Mouse (Mus musculus): ENCODE measurements around the gene Tmprss6. TPM values are rescaled to one million over a fixed set of nuclear protein-coding genes. Genes with fewer than 3 reads are reported as not detected.

Tmprss6 gene
- polyA plus RNA-seq, 1 experiment from 2014 or later = 0.06 TPM

- H3K27me3 ChIP-seq (ENCODE audit: low read depth, poor library complexity, severe bottlenecking) = no peaks in the 10 kb centered on the region
- peaks cover 30% of the 10 kb centered on the region for H3K4me1 ChIP-seq
- DNase-seq (ENCODE audit: low spot score) = no peak
- no peaks in the 10 kb centered on the region for H3K9me3 ChIP-seq (replicated peaks)
- WGBS = 80% methylated on average over 4 of the region's 4 CpGs
- no peak overlapping the region for H3K27ac ChIP-seq
- H3K4me3 ChIP-seq = no peak overlapping the region
- H3K36me3 ChIP-seq = no peaks in the 10 kb centered on the region
Measured at GRCm38 (mm10) chr15:78401921-78402320, 66.5 kb downstream of the Tmprss6 start.

- H3K4me1 ChIP-seq = peaks cover 25% of the 10 kb centered on the region
- H3K36me3 ChIP-seq = no peaks in the 10 kb centered on the region
- no peak overlapping the region for H3K27ac ChIP-seq
- DNase-seq (ENCODE audit: low spot score) = no peak
- no peaks in the 10 kb centered on the region for H3K9me3 ChIP-seq (replicated peaks)
- WGBS = 84% methylated on average over 6 of the region's 6 CpGs
- no peaks in the 10 kb centered on the region for H3K27me3 ChIP-seq (ENCODE audit: low read depth, poor library complexity, severe bottlenecking)
- H3K4me3 ChIP-seq = no peak overlapping the region
Measured at GRCm38 (mm10) chr15:78401345-78401744, 67.1 kb downstream of the Tmprss6 start.

- DNase-seq (ENCODE audit: low spot score) = no peak
- 87% methylated on average over 8 of the region's 8 CpGs for WGBS
- no peaks in the 10 kb centered on the region for H3K4me1 ChIP-seq
- H3K36me3 ChIP-seq = no peaks in the 10 kb centered on the region
- no peaks in the 10 kb centered on the region for H3K9me3 ChIP-seq (replicated peaks)
- H3K27ac ChIP-seq = no peak within 1 kb of the TSS
- H3K4me3 ChIP-seq = no peak within 1 kb of the TSS
- H3K27me3 ChIP-seq (ENCODE audit: low read depth, poor library complexity, severe bottlenecking) = no peaks in the 10 kb centered on the region
Measured at GRCm38 (mm10) chr15:78395478-78395962, 72.9 kb downstream of the Tmprss6 start, which contains the start of gene Tex33. Gene Tex33, minus strand, starts transcription at chr15:78395912.

GRCm38 (mm10) chr15:78390855-78391254 is 77.6 kb downstream of the Tmprss6 start:
- H3K4me3 ChIP-seq = no peak overlapping the region
- no peaks in the 10 kb centered on the region for H3K4me1 ChIP-seq
- no peaks in the 10 kb centered on the region for H3K9me3 ChIP-seq (replicated peaks)
- no peak overlapping the region for H3K27ac ChIP-seq
- WGBS = 86% methylated on average over 3 of the region's 3 CpGs
- DNase-seq (ENCODE audit: low spot score) = no peak
- H3K36me3 ChIP-seq = no peaks in the 10 kb centered on the region
- H3K27me3 ChIP-seq (ENCODE audit: low read depth, poor library complexity, severe bottlenecking) = no peaks in the 10 kb centered on the region

Other genes with a start within 250 kb of the Tmprss6 start
- 4.3 and 5.3 TPM in 2 replicates for gene Ncf4, start 223.8 kb downstream of the Tmprss6 start, polyA plus RNA-seq (2016; fragmentation: Nextera tagmentation; extraction: Ambion mirVana)
- gene Csf2rb2, start 162.9 kb downstream of the Tmprss6 start, polyA plus RNA-seq (2016; fragmentation: Nextera tagmentation; extraction: Ambion mirVana) = 0.40 and 0.45 TPM in 2 replicates
- gene Csf2rb, start 142.9 kb downstream of the Tmprss6 start, polyA plus RNA-seq (2016; fragmentation: Nextera tagmentation; extraction: Ambion mirVana) = 1.5 and 3.3 TPM in 2 replicates
- gene Tex33, start 72.7 kb downstream of the Tmprss6 start, polyA plus RNA-seq (2016; fragmentation: Nextera tagmentation; extraction: Ambion mirVana) = not detected in 2 replicates
- 8.1 and 8.5 TPM in 2 replicates for gene Tst, start 62.7 kb downstream of the Tmprss6 start, polyA plus RNA-seq (2016; fragmentation: Nextera tagmentation; extraction: Ambion mirVana)
- gene Mpst, start 62.2 kb downstream of the Tmprss6 start, polyA plus RNA-seq (2016; fragmentation: Nextera tagmentation; extraction: Ambion mirVana) = 1.1 and 2.1 TPM in 2 replicates
- 42.8 and 49.9 TPM in 2 replicates for gene Kctd17, start 40.1 kb downstream of the Tmprss6 start, polyA plus RNA-seq (2016; fragmentation: Nextera tagmentation; extraction: Ambion mirVana)
- 0.04 TPM in 1 of 2 replicates, not detected in the other for gene Il2rb, start 26.6 kb upstream of the Tmprss6 start, polyA plus RNA-seq (2016; fragmentation: Nextera tagmentation; extraction: Ambion mirVana)
- 10.9 and 14.6 TPM in 2 replicates for gene C1qtnf6, start 62.8 kb upstream of the Tmprss6 start, polyA plus RNA-seq (2016; fragmentation: Nextera tagmentation; extraction: Ambion mirVana)
- gene Sstr3, start 76.1 kb upstream of the Tmprss6 start, polyA plus RNA-seq (2016; fragmentation: Nextera tagmentation; extraction: Ambion mirVana) = not detected in 2 replicates
- gene Rac2, start 104.1 kb upstream of the Tmprss6 start, polyA plus RNA-seq (2016; fragmentation: Nextera tagmentation; extraction: Ambion mirVana) = 4.3 and 4.4 TPM in 2 replicates
- gene Cyth4, start 128.4 kb upstream of the Tmprss6 start, polyA plus RNA-seq (2016; fragmentation: Nextera tagmentation; extraction: Ambion mirVana) = 3.2 and 4.4 TPM in 2 replicates